Mouse (Mus musculus) stomach, embryonic 14.5 days (tissue): ENCODE results near the gene Zfp143. TPM values are rescaled to one million over a fixed set of nuclear protein-coding genes. Genes with fewer than 3 reads are reported as not detected.
"Not testable (repeated sequence)": the region's sequence is repeated elsewhere in the genome, so short reads cannot be mapped to it uniquely, and the experiment has no call there.

Source experiments
- ATAC-seq: fragments of 200-750 bp; cut with Nextera tagmentation; 2 replicates; pipeline ENCODE4 v1.8.0; 2017; ENCODE audit warnings: low read depth, moderate TSS enrichment; ENCODE audit not compliant: insufficient number of reproducible peaks, insufficient read depth, low FRiP score
- H3K27ac ChIP-seq: fragments of 300-500 bp; sonication (generic); 2 replicates; pipeline ENCODE4 v1.5.1; 2014; ENCODE audit warnings: mild to moderate bottlenecking, low read length, moderate library complexity, mixed read lengths
- H3K27me3 ChIP-seq: fragments of 300-500 bp; sonication (generic); 2 replicates; pipeline ENCODE4 v1.6.1; 2014; ENCODE audit warnings: low read length, control low read depth, mixed read lengths; ENCODE audit not compliant: control insufficient read depth, insufficient read depth
- H3K36me3 ChIP-seq: fragments of 300-500 bp; sonication (generic); 2 replicates; pipeline ENCODE4 v1.6.1; 2014; ENCODE audit warnings: mild to moderate bottlenecking, control low read depth, low read length, moderate library complexity, mixed read lengths; ENCODE audit not compliant: control insufficient read depth, insufficient read depth
- H3K4me1 ChIP-seq: fragments of 300-500 bp; sonication (generic); 2 replicates; pipeline ENCODE4 v1.6.1; 2014; ENCODE audit warnings: low read length, control low read depth, mixed read lengths; ENCODE audit not compliant: control insufficient read depth, insufficient read depth
- H3K4me2 ChIP-seq: fragments of 300-500 bp; sonication (generic); replicated peaks from 2 replicates; pipeline ENCODE4 v1.6.1; 2014; ENCODE audit warnings: low read depth, low read length, control low read depth
- H3K4me3 ChIP-seq: fragments of 300-500 bp; sonication (generic); 2 replicates; pipeline ENCODE4 v1.5.1; 2014; ENCODE audit warnings: low read depth, low read length, control low read depth
- H3K9ac ChIP-seq: fragments of 300-500 bp; sonication (generic); replicated peaks from 2 replicates; pipeline ENCODE4 v1.6.1; 2014; ENCODE audit warnings: low read depth, mild to moderate bottlenecking, control low read depth, low read length, moderate library complexity, mixed read lengths
- H3K9me3 ChIP-seq: fragments of 300-500 bp; sonication (generic); 2 replicates; pipeline ENCODE4 v1.6.1; 2016; ENCODE audit warnings: low read depth, low read length, control low read depth; ENCODE audit not compliant: control insufficient read depth
- WGBS: fragments of 180-500 bp; shearing (Covaris S2); extraction: QIAGEN DNeasy Blood & Tissue Kit; methylation state at CpG from one replicate; pipeline ENCODE4 v1.1.7; 2014; 5-methylcytosine and 5-hydroxymethylcytosine counted together
- polyA plus RNA-seq: library from polyadenylated mRNA; unstranded; fragments of >200 nt; fragmentation: Nextera tagmentation; extraction: Ambion mirVana; gene quantifications from 2 replicates; pipeline ENCODE4 v1.2.1, GENCODE M21; 2014

Gene Zfp143
- polyA plus RNA-seq, 1 experiment from 2014 or later: 18.2 TPM

DNA sequence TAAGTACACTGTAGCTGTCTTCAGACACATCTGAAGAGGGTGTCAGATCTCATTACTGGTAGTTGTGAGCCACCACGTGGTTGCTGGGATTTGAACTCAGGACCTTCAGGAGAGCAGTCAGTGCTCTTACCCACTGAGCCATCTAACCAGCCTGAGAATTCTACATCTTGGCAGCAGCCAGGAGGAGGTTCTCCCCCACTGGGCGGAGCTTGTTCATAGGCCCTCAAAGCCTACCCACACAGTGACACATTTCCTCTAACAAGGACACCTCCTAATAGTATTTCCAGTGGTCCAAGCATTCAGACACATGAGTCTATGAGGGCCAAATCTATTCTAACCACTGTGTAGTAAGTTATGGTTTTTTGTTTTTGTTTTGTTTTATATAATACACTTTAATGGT is 67.5 kb downstream of the Zfp143 start:
- Histone ChIP-seq H3K36me3 (peaks cover 45% of the 10 kb centered on the region), H3K27ac (no peak overlapping the region), H3K4me3 (no peak overlapping the region), H3K4me2 (no peak overlapping the region), H3K27me3 (no peaks in the 10 kb centered on the region), H3K9ac (no peak overlapping the region), H3K4me1 (0 out of 2 replicates have a peak, but pooled peaks cover 6% of the 10 kb centered on the region), H3K9me3 (no peaks in the 10 kb centered on the region)
- WGBS: 87% methylated on average over 2 of the region's 2 CpGs
- ATAC-seq: no peak

DNA sequence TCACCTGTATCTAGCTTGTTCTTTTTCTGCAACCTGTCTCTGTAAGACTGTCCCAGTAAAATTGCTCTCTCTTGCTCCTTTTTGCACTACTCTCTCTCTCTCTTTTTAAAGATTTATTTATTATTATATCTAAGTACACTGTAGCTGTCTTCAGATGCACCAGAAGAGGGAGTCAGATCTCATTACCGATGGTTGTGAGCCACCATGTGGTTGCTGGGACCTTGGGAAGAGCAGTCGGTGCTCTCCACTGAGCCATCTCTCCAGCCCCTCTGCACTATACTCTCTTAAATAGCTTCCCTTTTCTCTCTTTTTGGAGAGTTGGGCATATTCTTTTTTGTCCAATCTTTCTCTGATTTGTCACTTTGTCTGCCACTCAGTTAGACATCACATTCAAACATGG is 71.3 kb downstream of the Zfp143 start:
- H3K9ac ChIP-seq, H3K27ac ChIP-seq, H3K4me3 ChIP-seq, H3K9me3 ChIP-seq, H3K4me1 ChIP-seq, ATAC-seq, H3K27me3 ChIP-seq, H3K4me2 ChIP-seq: not testable (repeated sequence)
- WGBS: 74% methylated on average over 2 of the region's 2 CpGs
- H3K36me3 ChIP-seq: peaks cover 67% of the 10 kb centered on the region

DNA sequence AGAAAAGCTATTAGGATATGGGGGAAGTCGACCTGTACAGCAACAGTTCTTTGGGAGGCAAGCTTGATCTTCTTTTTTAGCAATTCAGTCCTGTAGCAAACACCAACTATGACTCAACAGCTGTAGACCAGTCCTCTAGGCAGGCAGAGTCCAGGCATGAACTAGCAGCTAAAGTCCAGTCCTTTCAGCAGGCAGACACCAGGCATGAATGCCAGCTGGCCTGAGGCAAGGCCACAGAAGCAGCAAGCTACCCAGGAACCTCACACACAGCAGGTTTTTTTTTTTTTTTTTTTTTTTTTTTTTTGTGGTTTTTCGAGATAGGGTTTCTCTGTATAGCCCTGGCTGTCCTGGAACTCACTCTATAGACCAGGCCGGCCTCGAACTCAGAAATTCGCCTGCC is 73.0 kb downstream of the Zfp143 start:
- Histone ChIP-seq H3K9ac (no peak overlapping the region), H3K4me3 (no peak overlapping the region), H3K27me3 (no peaks in the 10 kb centered on the region), H3K4me2 (no peak overlapping the region), H3K9me3 (no peaks in the 10 kb centered on the region), H3K36me3 (peaks cover 69% of the 10 kb centered on the region), H3K27ac (no peak overlapping the region), H3K4me1 (no peaks in the 10 kb centered on the region)
- 94% methylated on average over 5 of the region's 5 CpGs for WGBS
- ATAC-seq: no peak

DNA sequence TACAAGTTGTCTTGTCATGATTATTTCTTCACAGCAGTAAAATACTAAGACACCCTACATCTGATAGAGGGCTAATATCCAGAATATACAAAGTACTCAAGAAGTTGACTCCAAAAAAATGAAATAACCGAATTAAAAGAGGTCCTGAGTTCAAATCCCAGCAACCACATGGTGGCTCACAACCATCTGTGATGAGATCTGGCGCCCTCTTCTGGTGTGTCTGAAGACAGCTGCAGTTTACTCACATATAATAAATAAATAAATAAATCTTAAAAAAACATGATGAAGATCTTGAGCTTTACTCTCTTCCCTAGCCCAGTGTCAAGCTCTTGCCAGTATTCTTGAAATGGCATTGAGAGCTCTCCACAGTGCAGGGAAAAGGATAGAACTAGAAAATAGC is 77.5 kb downstream of the Zfp143 start:
- Histone ChIP-seq H3K4me3 (no peak overlapping the region), H3K9me3 (no peaks in the 10 kb centered on the region), H3K36me3 (peaks cover 84% of the 10 kb centered on the region), H3K4me2 (no peak overlapping the region), H3K27ac (no peak overlapping the region), H3K4me1 (no peaks in the 10 kb centered on the region), H3K27me3 (no peaks in the 10 kb centered on the region), H3K9ac (no peak overlapping the region)
- ATAC-seq: no peak
- WGBS: 84% methylated on average over 2 of the region's 2 CpGs

- Histone ChIP-seq H3K27ac (no peak overlapping the region), H3K9ac (no peak overlapping the region), H3K4me2 (no peak overlapping the region), H3K4me1 (no peaks in the 10 kb centered on the region), H3K36me3 (peaks cover 47% of the 10 kb centered on the region), H3K4me3 (no peak overlapping the region), H3K9me3 (no peaks in the 10 kb centered on the region), H3K27me3 (no peaks in the 10 kb centered on the region)
- 100% methylated on average over 1 of the region's 1 CpGs for WGBS
- ATAC-seq: no peak
These were observed 82.8 kb downstream of the Zfp143 start for GRCm38 (mm10) chr7:110143863-110144262.

Other genes with a start within 250 kb of the Zfp143 start
- gene Scube2, start 195.5 kb upstream of the Zfp143 start, polyA plus RNA-seq: 1.9 and 2.2 TPM in 2 replicates
- 51.3 and 52.4 TPM in 2 replicates for gene Dennd5a, start 100.7 kb upstream of the Zfp143 start, polyA plus RNA-seq
- 70.8 and 75.7 TPM in 2 replicates for gene Tmem41b, start 74.3 kb upstream of the Zfp143 start, polyA plus RNA-seq
- 19.7 and 20.4 TPM in 2 replicates for gene Ipo7, start 42.9 kb upstream of the Zfp143 start, polyA plus RNA-seq
- gene Wee1, start 60.8 kb downstream of the Zfp143 start, polyA plus RNA-seq: 38.7 and 41.2 TPM in 2 replicates
- 25.2 and 26.9 TPM in 2 replicates for gene Swap70, start 160.5 kb downstream of the Zfp143 start, polyA plus RNA-seq